Mouse (Mus musculus) frontal cortex, postnatal 36 days (tissue): ENCODE measurements around the gene Lcn5.
A peak's percentile ranks its signal among the peaks of the same experiment; 100 is the strongest.

Experiments
- DNase-seq, 2 experiments: peaks; one replicate each; pipeline ENCODE4 v3.0.0; 2022; ENCODE audit warnings: low spot score in 2 of 2

Lcn5 gene

GRCm38 (mm10) chr2:25657652-25658051 lies at the start of gene Lcn5:
Gene Lcn5, plus strand, starts transcription at chr2:25657952.
- no peak for DNase-seq

GRCm38 (mm10) chr2:25608671-25609070 lies 49.1 kb upstream of the Lcn5 start:
- no peak for DNase-seq

- DNase-seq = no peak
These were observed 41.4 kb upstream of the Lcn5 start for GRCm38 (mm10) chr2:25616398-25616797.

DNA sequence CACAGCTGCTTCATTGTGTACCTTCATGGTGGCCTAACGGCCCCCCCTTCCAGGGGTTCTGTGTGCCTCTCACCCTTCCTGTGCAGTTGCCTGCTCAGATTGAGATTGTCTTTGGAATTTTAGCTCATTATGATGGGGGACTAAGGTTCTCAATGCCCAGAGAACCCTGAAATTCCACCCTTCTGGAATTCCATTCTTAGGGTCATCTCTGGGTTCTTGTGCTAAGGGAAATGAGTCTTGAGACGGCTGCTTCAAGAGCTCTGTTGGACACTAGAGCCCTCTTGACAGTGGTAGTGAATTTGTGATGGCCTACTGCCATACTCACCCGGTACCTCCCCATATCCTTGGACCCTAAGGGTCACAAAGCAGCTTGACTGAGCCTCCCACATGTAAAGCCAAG lies 40.2 kb upstream of the Lcn5 start, which contains the start of gene Ccdc183:
Gene Ccdc183, minus strand, starts transcription at position 101 of the 400 bp plus-strand sequence.
- DNase-seq = no peak

GRCm38 (mm10) chr2:25620386-25620785 lies 37.4 kb upstream of the Lcn5 start:
- DNase-seq = no peak

DNA sequence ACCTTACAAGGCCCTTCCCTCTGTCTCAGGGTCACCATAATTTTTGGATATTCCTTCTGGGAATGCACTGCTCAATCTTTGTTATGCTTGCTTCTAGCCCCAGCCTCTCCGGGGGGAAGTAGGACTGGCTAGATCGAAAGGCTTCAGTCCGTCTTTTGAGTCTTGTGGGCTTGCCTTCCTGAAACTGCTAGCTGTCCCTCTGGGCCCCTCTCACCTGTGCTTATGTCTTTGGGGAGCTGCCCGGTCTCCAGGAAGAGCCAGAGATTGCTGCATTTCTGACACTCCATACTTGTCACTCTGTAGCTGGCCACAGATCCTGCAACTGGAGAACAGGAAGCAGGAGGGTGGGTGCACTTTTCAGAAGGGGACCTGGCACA lies 36.9 kb upstream of the Lcn5 start:
- DNase-seq = no peak

DNA sequence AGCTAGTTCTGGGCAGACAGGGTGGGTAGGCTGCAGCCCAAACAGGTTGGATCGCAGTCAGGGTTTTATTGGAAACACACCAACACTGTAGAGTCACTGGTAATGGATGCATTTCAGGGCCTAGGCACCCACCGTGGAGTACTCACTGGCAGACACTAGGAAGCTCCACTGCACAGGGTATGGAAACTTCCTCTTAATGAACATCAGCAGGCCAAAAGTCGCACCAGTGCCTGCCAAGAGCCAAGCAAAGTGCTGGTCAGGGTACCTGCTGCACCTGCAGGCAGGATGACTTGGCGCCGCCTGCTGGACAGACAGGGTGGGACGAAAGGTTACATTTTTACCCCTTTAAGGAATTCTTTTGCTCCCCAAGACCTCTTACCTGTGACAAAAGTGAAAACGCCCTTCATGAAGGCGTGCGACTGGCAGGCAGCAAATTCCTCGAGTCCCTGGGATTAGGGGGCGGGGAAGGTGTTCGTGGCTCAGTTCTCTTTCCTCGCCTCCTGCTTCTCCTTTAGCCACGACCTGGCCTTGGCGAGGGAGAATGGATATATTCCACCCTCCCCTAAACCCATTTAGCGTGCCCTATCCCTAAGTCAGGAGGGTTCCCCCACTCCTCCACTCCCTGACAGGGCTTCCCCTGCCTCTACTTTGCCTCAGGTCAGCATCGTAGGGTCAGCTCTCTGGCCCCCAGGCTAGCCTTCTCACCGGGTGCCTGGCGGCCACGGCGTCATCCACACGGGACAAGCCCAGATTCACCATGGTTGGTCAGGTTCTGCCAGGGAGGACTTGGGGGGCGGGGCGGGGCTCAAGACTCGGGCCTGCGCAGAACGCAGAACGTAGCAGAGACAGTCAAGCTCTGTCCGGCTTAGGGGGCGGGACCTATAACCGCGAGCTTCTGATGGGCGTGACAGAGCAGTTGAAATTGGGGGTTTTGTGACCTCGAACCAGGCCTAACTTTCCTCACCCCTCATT lies 36.2 kb upstream of the Lcn5 start, which contains the start of gene Tmem141:
Gene Tmem141, minus strand, starts transcription at position 777 of the 972 bp plus-strand sequence.
- peak; percentile 84 to 88 for DNase-seq

DNA sequence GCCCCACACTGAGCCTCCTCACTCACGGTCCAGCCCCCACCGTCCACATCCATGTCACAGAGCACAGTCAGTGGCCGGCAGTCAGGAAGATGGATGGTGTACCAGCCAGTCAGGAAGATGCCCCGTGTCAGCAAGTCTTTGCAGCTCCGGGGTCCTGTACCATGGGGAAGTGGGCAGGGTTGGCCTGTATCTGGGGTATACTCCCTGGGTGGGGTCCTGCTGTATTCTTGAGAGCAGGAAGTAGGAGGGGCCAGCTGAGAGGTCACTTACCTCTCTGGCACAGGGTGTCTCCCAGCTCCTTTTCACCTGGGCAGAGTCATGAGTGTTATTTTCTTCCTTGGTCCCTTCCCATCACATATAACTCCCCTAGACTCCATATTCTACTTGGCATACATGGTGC lies 31.8 kb upstream of the Lcn5 start:
- DNase-seq = no peak

- no peak for DNase-seq
These were observed 29.9 kb upstream of the Lcn5 start, which contains the start of gene Fcna for GRCm38 (mm10) chr2:25627811-25628210. Gene Fcna, minus strand, starts transcription at chr2:25628030.

DNA sequence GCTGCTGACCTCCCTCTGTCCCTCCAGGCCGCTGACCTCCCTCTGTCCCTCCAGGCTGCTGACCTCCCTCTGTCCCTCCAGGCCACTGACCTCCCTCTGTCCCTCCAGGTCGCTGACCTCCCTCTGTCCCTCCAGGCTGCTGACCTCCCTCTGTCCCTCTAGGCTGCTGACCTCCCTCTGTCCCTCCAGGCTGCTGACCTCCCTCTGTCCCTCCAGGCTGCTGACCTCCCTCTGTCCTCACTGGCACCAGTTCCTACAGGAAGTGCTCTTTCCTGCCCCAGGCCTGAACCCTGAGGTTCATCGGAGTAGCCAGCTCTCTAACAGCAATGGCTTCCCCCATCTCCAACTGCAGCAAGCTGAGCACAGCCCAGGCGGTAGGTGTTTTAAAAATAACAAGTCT lies 29.0 kb upstream of the Lcn5 start:
- DNase-seq = no peak

DNA sequence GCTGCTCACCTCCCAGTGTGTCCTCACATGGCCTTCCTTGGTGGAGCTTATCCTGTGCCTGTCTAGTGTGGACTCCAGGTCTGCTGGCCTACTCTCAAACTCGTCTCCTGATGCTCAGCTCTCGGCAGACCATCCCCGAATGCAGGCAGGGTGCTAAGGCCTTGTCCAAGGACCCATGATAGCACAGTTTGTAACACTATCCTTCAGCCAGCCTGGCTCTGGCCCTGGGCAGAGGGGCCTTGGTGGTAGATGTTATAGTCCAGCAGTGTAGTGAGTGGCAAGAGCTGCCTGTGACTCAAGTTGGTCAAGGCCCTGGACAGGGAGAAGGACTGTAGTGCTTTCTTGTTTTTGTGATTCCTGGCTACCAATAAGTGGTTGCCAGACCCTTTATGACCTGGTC lies 24.1 kb upstream of the Lcn5 start:
- DNase-seq = no peak

GRCm38 (mm10) chr2:25634046-25634445 lies 23.7 kb upstream of the Lcn5 start:
- no peak for DNase-seq

GRCm38 (mm10) chr2:25639890-25640289 lies 17.9 kb upstream of the Lcn5 start:
- peak; percentile 17 to 26 for DNase-seq

- no peak for DNase-seq
These were observed 4.8 kb upstream of the Lcn5 start, which contains the start of gene Lcn8 for GRCm38 (mm10) chr2:25652902-25653301. Gene Lcn8, plus strand, starts transcription at chr2:25653120.

GRCm38 (mm10) chr2:25654502-25654901 lies 3.2 kb upstream of the Lcn5 start:
- DNase-seq = no peak

DNA sequence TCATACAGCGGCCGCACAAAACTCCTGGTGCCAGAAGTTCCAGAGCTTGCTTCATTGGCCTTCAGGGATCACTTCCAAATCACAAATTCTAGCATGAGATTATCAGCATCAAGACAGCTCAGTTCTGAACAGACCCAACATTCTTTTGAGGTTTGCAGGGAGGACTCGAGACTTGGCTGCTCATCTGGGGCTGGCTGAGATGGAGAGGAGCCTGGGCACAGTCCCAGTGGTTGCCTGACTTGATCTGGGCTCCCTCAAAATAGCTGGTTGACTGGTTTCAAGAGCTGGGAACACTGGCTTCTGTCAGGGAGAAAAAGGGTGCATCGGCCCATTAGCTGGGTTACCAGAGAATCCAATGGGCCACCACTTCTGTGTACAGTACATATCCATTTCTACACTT lies 1.1 kb upstream of the Lcn5 start:
- peak; percentile 4 to 35 for DNase-seq

GRCm38 (mm10) chr2:25657246-25657645 lies 506 bp upstream of the Lcn5 start:
- no peak for DNase-seq

- no peak for DNase-seq
These were observed 2.5 kb downstream of the Lcn5 start for GRCm38 (mm10) chr2:25660279-25660678.

DNA sequence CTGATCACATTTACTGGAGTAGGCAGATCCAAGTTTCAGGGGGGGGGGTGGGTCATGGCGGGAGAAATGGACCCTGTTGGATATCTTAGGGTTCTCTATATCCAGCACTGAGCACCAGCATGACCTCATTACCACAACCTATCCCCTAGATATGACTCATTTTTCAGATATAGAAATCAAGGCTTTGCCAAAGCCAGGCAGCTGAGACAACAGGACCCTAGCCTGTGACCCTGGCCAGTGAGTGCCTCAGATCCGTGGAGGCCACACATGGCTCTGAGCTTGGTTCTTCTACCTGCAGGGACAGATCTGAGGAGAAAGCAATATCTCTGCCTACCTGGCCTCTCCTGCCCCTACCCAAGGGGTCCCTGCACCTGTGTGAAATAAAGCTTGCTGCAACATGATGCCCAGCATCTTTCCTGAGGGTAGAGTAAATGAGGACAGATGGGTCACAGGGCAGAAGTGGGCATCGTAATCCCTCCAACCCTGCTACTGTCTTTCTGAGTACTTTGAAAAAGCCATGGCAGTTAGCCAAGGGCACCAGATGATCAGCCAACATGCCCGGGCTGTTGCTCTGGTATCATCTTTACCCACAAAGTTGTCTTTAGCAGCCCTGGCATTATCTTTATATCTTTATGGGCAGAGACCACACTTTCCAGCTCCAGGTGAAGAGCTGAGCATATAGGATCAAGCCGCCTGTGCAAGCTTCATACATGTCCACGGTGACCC lies 3.7 kb downstream of the Lcn5 start:
- DNase-seq = no peak

DNA sequence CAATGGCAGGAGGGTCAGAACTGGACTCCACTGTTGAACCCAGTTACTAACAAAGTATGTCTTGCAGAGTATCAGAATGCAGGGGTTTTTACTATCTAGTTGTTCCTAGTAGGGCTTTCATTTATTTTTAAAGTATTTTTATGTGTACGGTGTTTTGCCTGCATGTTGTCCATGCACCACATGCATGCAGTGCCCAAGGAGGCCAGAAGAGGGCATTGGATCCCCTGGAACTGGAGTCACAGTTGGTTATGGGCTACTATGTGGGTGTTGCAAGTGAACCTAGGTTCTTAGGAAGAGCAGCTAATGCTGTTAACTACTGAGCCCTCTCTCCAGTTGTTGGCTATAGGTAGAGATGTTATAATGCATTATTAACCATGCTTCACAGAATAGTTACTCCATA lies 5.8 kb downstream of the Lcn5 start:
- DNase-seq = peak; percentile 19 to 35

DNA sequence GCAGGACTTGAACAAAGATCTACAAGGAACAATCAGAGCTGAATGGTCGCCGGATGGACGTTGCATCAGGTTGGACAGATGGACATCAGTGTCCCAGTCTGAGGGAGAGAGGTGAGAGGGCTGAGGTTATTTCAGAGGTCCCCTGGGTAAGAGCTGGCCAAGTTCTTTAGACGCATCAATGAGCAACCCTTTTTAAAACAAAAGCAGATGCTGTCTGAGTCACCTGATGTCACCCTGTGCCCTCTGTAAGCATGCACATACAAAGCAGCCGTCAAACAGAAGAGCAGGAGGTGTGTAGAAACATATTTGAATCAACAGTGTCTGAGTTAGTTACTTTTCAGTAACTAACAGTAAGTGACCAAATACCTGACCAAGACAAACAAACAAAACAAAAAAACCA lies 6.4 kb downstream of the Lcn5 start:
- DNase-seq = no peak

- DNase-seq = no peak
These were observed 8.8 kb downstream of the Lcn5 start for GRCm38 (mm10) chr2:25666516-25666915.

DNA sequence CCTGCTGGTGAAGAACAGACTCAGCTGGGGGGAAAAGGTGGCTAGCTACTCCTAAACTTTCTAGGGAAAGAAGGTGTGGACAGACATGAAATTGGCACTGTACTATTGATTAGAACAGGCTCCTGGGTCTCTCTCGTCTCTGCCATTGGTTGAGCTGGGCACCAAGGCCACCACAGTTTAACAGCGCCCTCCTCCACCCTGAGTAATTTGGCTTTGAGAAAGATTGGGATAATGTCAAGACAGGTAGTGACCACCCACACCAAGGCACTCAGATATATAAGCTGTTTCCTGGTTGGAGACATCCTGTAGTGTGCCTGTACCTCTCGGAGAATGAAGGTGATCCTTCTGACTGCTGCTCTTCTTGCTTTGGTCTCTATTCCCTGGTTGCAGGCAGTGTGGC lies 18.7 kb downstream of the Lcn5 start, which contains the start of gene Lcn6:
Gene Lcn6, plus strand, starts transcription at position 301 of the 400 bp plus-strand sequence.
- no peak for DNase-seq
